Mouse (Mus musculus) retina, adult 2 months (tissue): ENCODE measurements around the gene Meis3.
A peak's percentile ranks its signal among the peaks of the same experiment; 100 is the strongest.

Experiments used
- DNase-seq: peaks from one replicate; pipeline ENCODE4 v3.0.0-alpha.2; 2012; ENCODE audit warnings: low read depth, low spot score

Meis3 gene

GRCm38 (mm10) chr7:16210862-16211365 lies 36.0 kb downstream of the Meis3 start:
- DNase-seq: no peak

- DNase-seq: no peak
These were observed 38.3 kb downstream of the Meis3 start for GRCm38 (mm10) chr7:16213196-16213595.

GRCm38 (mm10) chr7:16213986-16214385 lies 39.1 kb downstream of the Meis3 start:
- DNase-seq: no peak

- peak; percentile 95 for DNase-seq
These were observed 46.8 kb downstream of the Meis3 start, which contains the start of gene Dhx34 for GRCm38 (mm10) chr7:16221582-16222272. TSS of gene Dhx34 (minus strand) at chr7:16222037.

GRCm38 (mm10) chr7:16229869-16230268 lies 55.0 kb downstream of the Meis3 start:
- DNase-seq: no peak
